Mouse (Mus musculus) midbrain, embryonic 10.5 days (tissue): ENCODE measurements around the gene Cbx8. TPM values are rescaled to one million over a fixed set of nuclear protein-coding genes. Genes with fewer than 3 reads are reported as not detected.

Experiments used
- DNase-seq: peaks from one replicate; pipeline ENCODE4 v3.0.0-alpha.2; 2017; ENCODE audit warnings: low spot score
- H3K27ac ChIP-seq: fragments of 300-500 bp; sonication (generic); replicated peaks from 2 replicates; pipeline ENCODE4 v1.5.1; 2016; ENCODE audit warnings: mild to moderate bottlenecking
- H3K27me3 ChIP-seq: fragments of 300-500 bp; sonication (generic); 2 replicates; pipeline ENCODE4 v1.6.1; 2016; ENCODE audit warnings: low read depth, mild to moderate bottlenecking; ENCODE audit not compliant: poor library complexity, severe bottlenecking
- H3K36me3 ChIP-seq: fragments of 300-500 bp; sonication (generic); 2 replicates; pipeline ENCODE4 v1.6.1; 2016; ENCODE audit warnings: mild to moderate bottlenecking, moderate library complexity
- H3K4me1 ChIP-seq: fragments of 300-500 bp; sonication (generic); 2 replicates; pipeline ENCODE4 v1.6.1; 2016
- H3K4me3 ChIP-seq: fragments of 300-500 bp; sonication (generic); 2 replicates; pipeline ENCODE4 v1.5.1; 2016; ENCODE audit warnings: mild to moderate bottlenecking, moderate library complexity
- H3K9me3 ChIP-seq: fragments of 300-500 bp; sonication (generic); replicated peaks from 2 replicates; pipeline ENCODE4 v1.6.1; 2016; ENCODE audit warnings: mild to moderate bottlenecking
- WGBS: fragments of 180-500 bp; shearing (Covaris S2); methylation state at CpG from one replicate; pipeline ENCODE4 v1.1.7; 2016; 5-methylcytosine and 5-hydroxymethylcytosine counted together
- polyA plus RNA-seq: library from polyadenylated mRNA; unstranded; fragments of >200 nt; fragmentation: Nextera tagmentation; extraction: Ambion mirVana; gene quantifications from 2 replicates; pipeline ENCODE4 v1.2.1, GENCODE M21; 2016

Cbx8 gene
- polyA plus RNA-seq, 1 experiment from 2014 or later: 13.5 TPM

DNA sequence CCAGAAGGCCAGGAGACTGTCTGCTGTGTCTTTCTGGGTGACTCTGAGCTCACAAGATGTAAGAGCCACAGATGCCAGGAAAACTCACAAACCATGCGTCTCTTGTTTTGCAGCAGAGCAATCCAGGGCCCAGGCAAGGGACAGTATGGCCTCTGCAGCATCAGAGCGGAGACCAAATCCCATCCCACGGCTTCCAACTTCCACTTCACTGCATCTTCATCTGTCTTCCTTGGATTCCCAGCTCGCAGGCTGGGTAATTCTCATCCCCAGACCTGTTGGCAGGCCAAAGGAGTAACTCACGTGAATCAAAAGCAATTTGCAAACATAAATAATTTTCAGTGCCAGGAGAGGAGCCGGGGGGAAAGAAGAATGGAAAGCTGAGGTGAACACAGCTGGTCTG is 32.2 kb upstream of the Cbx8 start:
- 78% methylated on average over 6 of the region's 6 CpGs for WGBS
- no peak for DNase-seq
- H3K4me1 ChIP-seq: peaks cover 4% of the 10 kb centered on the region
- H3K27ac ChIP-seq: 0 out of 2 replicates have a peak overlapping the region, but pooled peaks have one; percentile 7
- no peak overlapping the region for H3K4me3 ChIP-seq
- 0 out of 2 replicates have a peak, but pooled peaks cover 4% of the 10 kb centered on the region for H3K36me3 ChIP-seq
- H3K9me3 ChIP-seq: no peaks in the 10 kb centered on the region; the same call in 1 of the 2 replicates
- H3K27me3 ChIP-seq: peaks cover 81% of the 10 kb centered on the region

GRCm38 (mm10) chr11:119072239-119072638 is 31.5 kb upstream of the Cbx8 start:
- DNase-seq: no peak
- Histone ChIP-seq H3K9me3 (no peaks in the 10 kb centered on the region; the same call in 1 of the 2 replicates), H3K4me3 (no peak overlapping the region), H3K36me3 (no peaks in the 10 kb centered on the region), H3K27me3 (peaks cover 77% of the 10 kb centered on the region), H3K27ac (no peak overlapping the region), H3K4me1 (no peaks in the 10 kb centered on the region)
- WGBS: 87% methylated on average over 7 of the region's 7 CpGs

DNA sequence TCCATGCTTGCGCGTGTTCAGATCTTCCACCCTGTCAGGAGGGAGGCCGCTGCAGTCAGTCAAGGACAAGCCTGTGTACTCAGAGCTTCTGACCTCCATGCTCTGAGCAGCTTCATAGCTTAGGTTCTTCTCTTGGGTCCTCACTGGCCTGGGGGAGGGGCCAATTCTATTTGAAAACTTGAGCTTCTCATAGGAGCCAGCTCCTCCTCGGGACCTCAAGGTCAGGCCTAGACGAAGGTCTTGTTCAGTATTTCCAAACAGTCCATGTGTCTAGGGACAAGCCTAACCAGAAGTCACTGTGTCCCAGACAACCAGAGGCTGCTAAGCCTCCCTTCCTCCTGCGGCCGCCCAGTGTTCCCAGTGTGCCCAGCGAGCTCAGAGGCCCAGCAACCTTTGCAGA is 26.1 kb upstream of the Cbx8 start:
- H3K4me1 ChIP-seq: peaks cover 7% of the 10 kb centered on the region
- no peaks in the 10 kb centered on the region for H3K36me3 ChIP-seq
- no peak overlapping the region for H3K27ac ChIP-seq
- DNase-seq: no peak
- H3K4me3 ChIP-seq: no peak overlapping the region
- no peaks in the 10 kb centered on the region; the same call in 1 of the 2 replicates for H3K9me3 ChIP-seq
- H3K27me3 ChIP-seq: peaks cover 78% of the 10 kb centered on the region
- WGBS: 76% methylated on average over 8 of the region's 8 CpGs

GRCm38 (mm10) chr11:119059256-119059655 is 18.5 kb upstream of the Cbx8 start:
- no peaks in the 10 kb centered on the region for H3K9me3 ChIP-seq
- H3K4me3 ChIP-seq: no peak overlapping the region
- 5% methylated on average over 3 of the region's 3 CpGs for WGBS
- H3K36me3 ChIP-seq: no peaks in the 10 kb centered on the region
- H3K27me3 ChIP-seq: peaks cover 100% of the 10 kb centered on the region
- H3K4me1 ChIP-seq: peaks cover 55% of the 10 kb centered on the region
- no peak for DNase-seq
- no peak overlapping the region for H3K27ac ChIP-seq

- DNase-seq: peak; percentile 52
- peaks cover 64% of the 10 kb centered on the region for H3K4me1 ChIP-seq
- WGBS: 2% methylated on average over 58 of the region's 58 CpGs
- no peaks in the 10 kb centered on the region for H3K36me3 ChIP-seq
- no peaks in the 10 kb centered on the region for H3K9me3 ChIP-seq
- H3K27ac ChIP-seq: peak overlapping the region; percentile 55; the same call in 1 of the 2 replicates
- H3K27me3 ChIP-seq: peaks cover 100% of the 10 kb centered on the region
- peak overlapping the region; percentile 71 for H3K4me3 ChIP-seq
Measured at GRCm38 (mm10) chr11:119058041-119058995, 17.5 kb upstream of the Cbx8 start.

DNA sequence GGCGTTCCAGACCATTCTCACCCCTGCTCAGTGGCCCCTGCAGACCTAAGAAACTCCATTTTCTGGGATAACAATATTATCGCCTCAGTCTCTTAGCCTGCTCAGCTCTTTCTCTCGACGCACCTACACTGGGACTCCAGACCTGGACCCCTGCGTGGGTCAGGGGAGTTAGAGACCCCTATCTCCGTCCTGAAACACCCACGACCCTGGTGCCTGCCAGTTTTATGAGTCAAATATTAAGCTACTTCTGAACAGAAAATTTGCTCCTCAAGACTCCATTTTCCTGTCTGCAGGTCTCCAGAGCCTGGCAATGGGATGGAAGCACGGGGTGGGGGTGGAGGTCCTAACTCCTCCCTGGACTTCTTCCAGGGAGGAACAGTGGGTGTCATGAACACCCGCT is 16.5 kb upstream of the Cbx8 start:
- Histone ChIP-seq H3K4me1 (peaks cover 75% of the 10 kb centered on the region), H3K9me3 (no peaks in the 10 kb centered on the region), H3K4me3 (peak overlapping the region; percentile 71), H3K27ac (peak overlapping the region; percentile 97), H3K27me3 (peaks cover 100% of the 10 kb centered on the region), H3K36me3 (no peaks in the 10 kb centered on the region)
- 2% methylated on average over 9 of the region's 9 CpGs for WGBS
- no peak for DNase-seq

DNA sequence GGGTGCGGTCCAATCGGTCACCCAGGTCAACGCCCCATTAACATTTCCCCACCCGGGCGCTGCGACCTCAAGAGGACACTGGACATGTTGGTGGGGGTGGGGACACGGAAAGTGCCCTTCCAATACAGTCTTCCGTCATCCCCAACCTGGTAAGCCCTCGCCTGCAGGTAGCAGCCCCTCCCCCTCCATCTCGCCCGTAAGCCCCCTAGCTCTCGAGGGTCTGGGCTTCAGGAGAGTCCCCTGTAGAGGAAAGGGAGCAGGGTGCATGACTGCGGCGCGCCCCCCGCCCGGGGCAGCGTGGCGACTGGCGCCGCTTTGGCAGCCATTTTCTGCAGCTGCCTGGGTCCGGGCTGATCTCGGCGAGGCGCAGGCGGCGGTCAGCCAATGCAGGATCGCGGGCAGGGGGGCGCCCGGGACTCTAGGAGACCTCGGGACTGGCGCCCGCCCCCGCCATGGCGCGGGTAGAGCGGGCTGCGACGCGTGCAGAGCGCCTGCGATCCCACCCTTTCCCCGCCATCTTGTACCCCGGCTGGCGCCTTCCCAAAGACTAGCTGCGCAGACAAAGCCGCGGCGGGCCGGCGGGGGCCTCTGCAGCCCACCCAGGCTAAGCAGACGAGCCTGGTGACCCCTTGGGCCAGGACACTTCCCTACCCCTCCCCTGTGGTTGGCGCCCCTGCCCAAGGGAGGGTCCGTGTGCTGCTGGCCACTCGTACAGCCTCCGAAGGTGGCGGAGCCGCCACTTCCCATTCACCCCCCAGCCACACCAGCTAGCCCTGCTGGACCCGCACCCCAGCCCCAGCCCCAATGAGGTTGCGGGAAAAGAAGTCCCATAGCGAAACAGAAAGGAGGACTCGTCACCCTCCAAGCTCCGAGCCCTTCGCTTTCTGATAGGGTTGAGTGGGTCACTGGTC is 15.8 kb upstream of the Cbx8 start:
- peaks cover 79% of the 10 kb centered on the region for H3K4me1 ChIP-seq
- peak overlapping the region; percentile 71 for H3K4me3 ChIP-seq
- under 1% methylated on average over 65 of the region's 65 CpGs for WGBS
- peak overlapping the region; percentile 97 for H3K27ac ChIP-seq
- peaks cover 100% of the 10 kb centered on the region for H3K27me3 ChIP-seq
- peak; percentile 83 for DNase-seq
- H3K9me3 ChIP-seq: no peaks in the 10 kb centered on the region
- H3K36me3 ChIP-seq: no peaks in the 10 kb centered on the region

GRCm38 (mm10) chr11:119055571-119056131 is 14.9 kb upstream of the Cbx8 start:
- peak; percentile 37 for DNase-seq
- H3K4me1 ChIP-seq: peaks cover 79% of the 10 kb centered on the region
- H3K36me3 ChIP-seq: no peaks in the 10 kb centered on the region
- H3K27ac ChIP-seq: peak overlapping the region; percentile 59
- H3K4me3 ChIP-seq: peak overlapping the region; percentile 71
- peaks cover 100% of the 10 kb centered on the region for H3K27me3 ChIP-seq
- 2% methylated on average over 32 of the region's 32 CpGs for WGBS
- H3K9me3 ChIP-seq: no peaks in the 10 kb centered on the region

DNA sequence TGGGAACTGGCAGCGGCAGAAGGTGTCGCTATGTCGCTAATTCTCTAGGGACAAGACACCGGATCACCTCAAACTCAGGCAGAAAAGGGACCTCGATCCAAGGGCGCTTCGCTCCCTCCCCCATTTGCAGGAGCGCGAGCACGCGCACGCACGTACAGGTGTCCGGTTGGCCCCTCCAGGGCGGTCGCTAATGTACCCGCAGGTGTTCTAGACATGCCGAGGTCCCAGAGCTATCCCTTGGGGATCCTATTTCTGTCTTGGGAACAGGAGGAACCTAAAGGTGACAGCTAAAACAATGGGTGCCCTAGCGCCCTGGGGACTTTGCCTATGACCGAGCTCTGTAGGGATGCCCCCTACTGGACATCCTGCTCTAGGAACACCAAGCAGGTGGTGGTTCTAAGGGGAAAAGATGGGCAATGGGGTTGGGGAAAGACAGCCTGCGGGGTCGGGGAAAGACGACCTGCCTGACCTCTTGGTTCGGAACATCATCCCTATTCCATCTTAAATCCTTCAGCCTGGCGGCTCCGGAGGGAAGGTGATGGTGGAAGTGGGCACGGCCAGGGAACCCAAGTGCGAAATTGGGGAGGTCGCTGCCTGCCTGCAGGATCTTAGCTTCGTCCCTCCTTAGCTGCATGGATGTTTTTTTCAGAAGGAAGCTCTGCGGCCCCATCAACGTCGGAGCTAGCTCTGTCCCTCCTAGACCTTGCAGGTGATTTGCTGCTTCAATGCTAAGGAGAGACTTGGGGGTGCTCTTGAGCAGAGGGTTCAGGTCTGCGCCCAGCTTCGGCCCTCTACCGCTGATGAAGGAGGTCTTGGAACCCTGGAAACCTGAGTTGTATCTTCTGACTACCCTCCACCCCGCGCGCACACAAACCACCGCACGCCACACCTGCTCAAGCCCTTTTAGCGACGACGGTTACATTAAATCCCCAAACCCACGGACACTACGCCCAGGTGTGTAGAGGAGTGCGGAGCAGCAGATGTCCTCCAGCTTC is 13.9 kb upstream of the Cbx8 start:
- DNase-seq: peak; percentile 56
- Histone ChIP-seq H3K36me3 (no peaks in the 10 kb centered on the region), H3K4me1 (peaks cover 78% of the 10 kb centered on the region), H3K27ac (peak overlapping the region; percentile 86), H3K27me3 (peaks cover 100% of the 10 kb centered on the region), H3K9me3 (no peaks in the 10 kb centered on the region), H3K4me3 (peak overlapping the region; percentile 71)
- 2% methylated on average over 47 of the region's 47 CpGs for WGBS

DNA sequence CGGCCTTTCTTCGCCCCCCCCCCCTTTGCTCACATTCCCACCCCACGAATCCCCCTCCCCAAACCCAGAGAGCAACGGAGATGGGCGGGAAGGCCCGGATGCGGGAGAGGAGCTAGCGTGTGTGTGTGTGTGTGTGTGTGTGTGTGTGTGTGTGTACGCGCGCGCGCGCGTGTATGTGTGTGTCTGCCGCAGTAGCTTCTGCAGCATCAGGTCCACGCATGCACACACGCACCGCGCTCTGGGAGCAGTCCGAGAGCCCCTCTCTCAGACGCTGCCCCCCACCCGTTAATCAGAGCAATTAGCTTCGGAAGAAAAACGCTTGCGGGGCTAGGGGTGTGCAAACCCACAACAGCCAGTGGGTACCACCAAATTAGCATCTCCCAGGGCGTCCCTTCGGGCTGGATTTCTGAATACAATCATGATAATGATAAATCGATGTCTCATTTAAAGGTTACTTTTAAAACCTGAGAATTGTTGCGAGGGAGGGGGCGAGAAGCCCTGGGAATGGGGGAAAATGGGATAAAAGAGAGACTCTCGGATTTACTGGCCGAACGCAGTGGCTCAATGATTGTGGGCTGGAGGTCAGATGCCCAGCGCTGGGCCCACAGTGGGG is 13.1 kb upstream of the Cbx8 start:
- Histone ChIP-seq H3K4me1 (peaks cover 70% of the 10 kb centered on the region), H3K27ac (peak overlapping the region; percentile 86), H3K9me3 (no peaks in the 10 kb centered on the region), H3K4me3 (peak overlapping the region; percentile 54), H3K36me3 (no peaks in the 10 kb centered on the region), H3K27me3 (peaks cover 100% of the 10 kb centered on the region)
- DNase-seq: no peak
- WGBS: 3% methylated on average over 34 of the region's 35 CpGs

GRCm38 (mm10) chr11:119053257-119053670 is 12.5 kb upstream of the Cbx8 start:
- under 1% methylated on average over 42 of the region's 42 CpGs for WGBS
- Histone ChIP-seq H3K4me3 (peak overlapping the region; percentile 54), H3K36me3 (no peaks in the 10 kb centered on the region), H3K9me3 (no peaks in the 10 kb centered on the region), H3K27me3 (peaks cover 100% of the 10 kb centered on the region), H3K27ac (peak overlapping the region; percentile 86), H3K4me1 (peaks cover 69% of the 10 kb centered on the region)
- peak; percentile 90 for DNase-seq
